Mouse (Mus musculus) forebrain, embryonic 16.5 days (tissue): ENCODE measurements around the gene Endog. TPM values are rescaled to one million over a fixed set of nuclear protein-coding genes. Genes with fewer than 3 reads are reported as not detected.
"Not testable (repeated sequence)": the region's sequence is repeated elsewhere in the genome, so short reads cannot be mapped to it uniquely, and the experiment has no call there.

Source experiments
- ATAC-seq: fragments of 200-750 bp; cut with Nextera tagmentation; 2 replicates; pipeline ENCODE4 v1.8.0; 2017; ENCODE audit warnings: mild to moderate bottlenecking, moderate library complexity
- H3K27ac ChIP-seq: fragments of 300-500 bp; sonication (generic); 2 replicates; pipeline ENCODE4 v1.5.1; 2014; ENCODE audit warnings: low read length, control low read depth
- H3K27me3 ChIP-seq: fragments of 300-500 bp; sonication (generic); replicated peaks from 2 replicates; pipeline ENCODE4 v1.6.1; 2014; ENCODE audit warnings: low read length; ENCODE audit not compliant: control insufficient read depth, insufficient read depth
- H3K36me3 ChIP-seq: fragments of 300-500 bp; sonication (generic); 2 replicates; pipeline ENCODE4 v1.6.1; 2014; ENCODE audit not compliant: control insufficient read depth, insufficient read depth
- H3K4me1 ChIP-seq: fragments of 300-500 bp; sonication (generic); replicated peaks from 2 replicates; pipeline ENCODE4 v1.6.1; 2014; ENCODE audit warnings: low read length; ENCODE audit not compliant: control insufficient read depth, insufficient read depth
- H3K4me2 ChIP-seq: fragments of 300-500 bp; sonication (generic); 2 replicates; pipeline ENCODE4 v1.6.1; 2014; ENCODE audit warnings: mild to moderate bottlenecking, low read length, control low read depth
- H3K4me3 ChIP-seq: fragments of 300-500 bp; sonication (generic); replicated peaks from 2 replicates; pipeline ENCODE4 v1.5.1; 2014; ENCODE audit warnings: mild to moderate bottlenecking, low read length, control low read depth
- H3K9ac ChIP-seq: fragments of 300-500 bp; sonication (generic); replicated peaks from 2 replicates; pipeline ENCODE4 v1.6.1; 2014; ENCODE audit warnings: low read depth, low read length, control low read depth
- H3K9me3 ChIP-seq: fragments of 300-500 bp; sonication (generic); 2 replicates; pipeline ENCODE4 v1.6.1; 2016; ENCODE audit warnings: low read length; ENCODE audit not compliant: control insufficient read depth
- WGBS: fragments of 180-500 bp; shearing (Covaris S2); extraction: QIAGEN DNeasy Blood & Tissue Kit; methylation state at CpG from one replicate; pipeline ENCODE4 v1.1.7; 2014; 5-methylcytosine and 5-hydroxymethylcytosine counted together
- polyA plus RNA-seq: library from polyadenylated mRNA; unstranded; fragments of >200 nt; fragmentation: Nextera tagmentation; extraction: Ambion mirVana; gene quantifications from 2 replicates; pipeline ENCODE4 v1.2.1, GENCODE M21; 2015

Gene Endog
- polyA plus RNA-seq, 1 experiment from 2014 or later: 13.3 TPM

DNA sequence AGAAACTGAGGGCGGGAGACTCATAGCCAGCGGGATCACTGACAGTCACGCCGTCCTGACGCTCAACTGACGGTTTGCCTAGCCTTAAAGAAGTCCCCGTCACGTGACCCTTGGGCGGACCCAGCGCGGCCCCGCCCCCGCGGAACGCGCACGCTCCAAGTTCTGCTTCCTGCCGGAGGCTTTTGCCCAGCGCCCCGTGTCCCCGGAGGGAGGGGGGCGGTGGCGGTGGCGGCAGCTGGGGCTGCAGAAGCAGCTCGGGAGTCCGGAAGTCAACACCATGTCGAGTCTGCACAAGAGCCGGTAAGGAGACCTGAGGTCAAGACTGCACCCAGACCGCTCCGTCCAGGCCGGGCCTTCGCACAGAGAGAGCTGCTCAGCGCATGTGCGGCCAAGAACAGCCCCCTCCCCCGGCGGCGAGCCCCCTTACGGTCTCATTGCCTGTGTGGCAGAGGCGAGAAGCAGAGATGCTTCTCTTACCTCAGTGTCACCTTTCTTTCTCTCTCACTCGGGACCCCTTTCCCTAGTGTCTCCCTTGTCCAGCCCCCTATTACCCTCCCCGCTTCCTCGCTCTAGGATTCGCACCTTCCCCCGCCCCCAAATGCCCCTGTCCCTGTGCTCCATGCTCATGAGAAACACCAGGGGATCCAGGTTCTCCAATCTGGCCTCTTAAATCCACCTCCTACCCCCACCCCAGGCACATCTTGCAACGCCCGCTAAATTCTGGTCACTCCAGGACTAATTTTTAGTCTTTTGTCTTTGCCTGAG, 37.5 kb upstream of the Endog start, which contains the start of gene Tbc1d13:
Tbc1d13 (plus strand) TSS at position 134 of the 765 bp plus-strand sequence.
- peak within 1 kb of the TSS; percentile 31; the same call in 1 of the 2 replicates for H3K27ac ChIP-seq
- no peaks in the 10 kb centered on the region for H3K27me3 ChIP-seq
- peak; percentile 96 for ATAC-seq
- H3K9ac ChIP-seq: peak within 1 kb of the TSS; percentile 70
- H3K4me2 ChIP-seq: peak within 1 kb of the TSS; percentile 95
- H3K36me3 ChIP-seq: peaks cover 2% of the 10 kb centered on the region; the same call in 1 of the 2 replicates
- no peaks in the 10 kb centered on the region for H3K9me3 ChIP-seq
- H3K4me1 ChIP-seq: peaks cover 18% of the 10 kb centered on the region
- under 1% methylated on average over 46 of the region's 46 CpGs for WGBS
- H3K4me3 ChIP-seq: peak within 1 kb of the TSS; percentile 69

DNA sequence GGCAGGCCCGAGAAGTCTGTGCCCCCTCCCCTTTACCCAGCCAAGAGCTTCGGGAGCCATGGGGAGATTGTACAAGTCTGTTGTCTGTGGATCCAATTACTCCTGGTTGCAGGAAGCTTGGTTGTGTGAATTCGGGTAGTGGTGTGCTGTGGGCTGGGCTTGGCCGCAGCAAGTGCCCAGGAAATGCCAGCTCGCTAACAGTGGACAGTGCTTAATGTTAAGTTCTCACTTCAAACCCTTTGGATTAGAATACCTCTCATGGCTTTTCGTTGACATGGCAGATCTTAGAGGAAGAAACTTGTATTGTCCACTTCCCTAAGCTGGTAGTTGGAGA, 36.9 kb upstream of the Endog start:
- peak overlapping the region; percentile 70 for H3K9ac ChIP-seq
- H3K36me3 ChIP-seq: peaks cover 2% of the 10 kb centered on the region; the same call in 1 of the 2 replicates
- H3K4me2 ChIP-seq: peak overlapping the region; percentile 95
- H3K27me3 ChIP-seq: no peaks in the 10 kb centered on the region
- no peaks in the 10 kb centered on the region for H3K9me3 ChIP-seq
- ATAC-seq: no peak
- H3K4me3 ChIP-seq: peak overlapping the region; percentile 69
- no peak overlapping the region; the same call in 1 of the 2 replicates for H3K27ac ChIP-seq
- WGBS: 20% methylated on average over 6 of the region's 6 CpGs
- H3K4me1 ChIP-seq: peaks cover 18% of the 10 kb centered on the region

DNA sequence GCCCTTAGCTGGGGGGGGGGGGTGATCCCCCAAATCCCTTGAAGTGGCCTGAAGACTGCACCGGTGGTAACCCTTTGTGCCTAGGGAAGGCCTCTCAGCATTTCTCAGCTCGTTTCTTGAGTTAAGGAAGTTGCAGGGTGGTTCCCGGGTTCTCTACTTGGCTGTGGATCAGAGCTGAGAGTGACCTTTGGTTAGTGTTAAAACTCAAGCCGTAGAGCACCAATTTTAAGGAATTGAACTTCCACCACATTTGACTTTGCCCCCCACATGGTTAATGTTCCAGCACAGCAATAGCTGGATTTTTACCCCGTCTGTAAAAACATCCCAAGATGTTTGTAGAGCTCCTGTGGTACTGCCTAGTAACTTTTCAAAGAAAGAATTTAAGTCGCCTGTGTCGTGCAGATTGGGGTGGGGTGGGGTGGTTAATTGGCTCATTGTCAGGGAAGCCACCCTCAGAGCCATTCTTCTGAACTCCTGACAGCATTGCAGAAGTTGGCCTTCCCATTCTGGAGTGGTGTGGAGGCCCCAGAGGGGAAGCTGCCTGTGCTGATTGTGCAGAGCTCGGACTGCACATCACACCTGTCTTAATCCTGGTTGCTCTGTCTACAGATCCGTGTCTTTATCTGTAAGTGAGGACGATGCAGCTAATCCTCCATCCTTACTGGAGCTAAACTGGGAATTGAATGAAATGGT, 36.2 kb upstream of the Endog start:
- no peaks in the 10 kb centered on the region for H3K9me3 ChIP-seq
- H3K9ac ChIP-seq: 0 out of 2 replicates have a peak overlapping the region, but pooled peaks have one; percentile 19
- no peak for ATAC-seq
- 46% methylated on average over 10 of the region's 10 CpGs for WGBS
- peak overlapping the region; percentile 69 for H3K4me3 ChIP-seq
- H3K27me3 ChIP-seq: no peaks in the 10 kb centered on the region
- peak overlapping the region; percentile 95 for H3K4me2 ChIP-seq
- no peak overlapping the region for H3K27ac ChIP-seq
- H3K36me3 ChIP-seq: peaks cover 2% of the 10 kb centered on the region; the same call in 1 of the 2 replicates
- H3K4me1 ChIP-seq: peaks cover 18% of the 10 kb centered on the region

DNA sequence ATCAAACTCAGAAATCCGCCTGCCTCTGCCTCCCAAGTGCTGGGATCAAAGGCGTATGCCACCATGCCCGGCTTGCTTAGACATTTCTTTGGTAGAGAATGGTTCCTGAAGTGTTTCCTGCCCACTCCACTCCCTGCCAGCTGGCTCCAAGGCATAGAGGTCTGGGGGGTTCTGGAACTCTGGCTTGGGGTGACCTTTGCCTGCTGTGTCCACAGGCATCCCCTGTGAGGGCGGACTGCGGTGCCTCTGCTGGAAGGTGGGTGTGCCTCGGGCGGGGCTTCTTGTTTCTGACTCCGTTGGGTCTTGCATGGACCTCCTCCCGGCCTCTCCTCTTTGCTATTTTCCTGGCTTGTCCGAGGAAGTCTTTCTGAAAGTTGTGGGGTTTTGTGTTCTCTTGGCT, 34.8 kb upstream of the Endog start:
- no peak overlapping the region for H3K27ac ChIP-seq
- H3K4me2 ChIP-seq: no peak overlapping the region
- no peak overlapping the region for H3K4me3 ChIP-seq
- peaks cover 9% of the 10 kb centered on the region; the same call in 1 of the 2 replicates for H3K36me3 ChIP-seq
- no peaks in the 10 kb centered on the region for H3K27me3 ChIP-seq
- no peak for ATAC-seq
- H3K9me3 ChIP-seq: no peaks in the 10 kb centered on the region
- H3K4me1 ChIP-seq: peaks cover 18% of the 10 kb centered on the region
- H3K9ac ChIP-seq: no peak overlapping the region
- WGBS: 94% methylated on average over 10 of the region's 10 CpGs

DNA sequence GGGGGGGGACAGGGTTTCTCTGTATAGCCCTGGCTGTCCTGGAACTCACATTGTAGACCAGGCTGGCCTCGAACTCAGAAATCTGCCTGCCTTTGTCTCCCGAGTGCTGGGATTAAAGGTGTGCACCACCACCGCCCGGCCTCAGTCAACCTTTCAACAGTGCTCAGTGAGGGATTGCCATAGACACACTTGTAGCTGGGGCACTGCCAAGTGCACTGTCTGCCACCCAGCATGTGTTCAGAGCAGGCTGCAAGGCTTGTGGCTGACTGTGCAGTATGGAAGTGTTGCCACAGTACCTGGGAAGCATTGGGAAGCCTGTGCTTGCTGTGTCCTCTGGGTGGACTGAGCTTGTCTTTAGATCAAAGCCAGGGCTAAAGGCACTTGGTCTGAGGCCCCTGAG, 31.3 kb upstream of the Endog start:
- WGBS: 85% methylated on average over 4 of the region's 4 CpGs
- H3K27me3 ChIP-seq, H3K4me2 ChIP-seq, H3K27ac ChIP-seq, H3K4me1 ChIP-seq, H3K4me3 ChIP-seq, ATAC-seq, H3K9me3 ChIP-seq, H3K9ac ChIP-seq: not testable (repeated sequence)
- peaks cover 32% of the 10 kb centered on the region for H3K36me3 ChIP-seq

DNA sequence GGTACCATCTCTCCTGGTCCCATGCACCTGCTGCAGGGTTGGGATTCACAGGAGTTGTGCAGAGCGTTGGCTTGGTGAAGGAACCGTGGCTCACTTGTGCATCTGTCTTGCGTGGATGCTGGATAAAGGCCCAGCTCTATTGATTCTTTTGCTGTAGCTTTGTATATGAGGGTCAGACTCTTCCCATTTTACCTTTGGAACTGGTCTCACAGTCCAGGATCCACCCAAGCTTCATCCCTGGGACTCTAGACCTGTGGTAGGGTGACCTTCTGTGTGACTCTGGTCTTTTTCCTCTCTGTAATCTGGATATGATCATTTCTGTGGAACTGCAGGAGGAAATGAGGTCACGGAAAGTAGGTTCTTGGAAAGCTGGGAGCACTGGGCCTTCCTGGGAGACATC, 26.9 kb upstream of the Endog start:
- H3K9ac ChIP-seq: no peak overlapping the region
- no peaks in the 10 kb centered on the region for H3K27me3 ChIP-seq
- ATAC-seq: no peak
- no peak overlapping the region for H3K4me3 ChIP-seq
- no peak overlapping the region for H3K4me2 ChIP-seq
- H3K36me3 ChIP-seq: peaks cover 56% of the 10 kb centered on the region
- no peaks in the 10 kb centered on the region for H3K4me1 ChIP-seq
- no peaks in the 10 kb centered on the region for H3K9me3 ChIP-seq
- no peak overlapping the region for H3K27ac ChIP-seq
- WGBS: 96% methylated on average over 4 of the region's 4 CpGs

DNA sequence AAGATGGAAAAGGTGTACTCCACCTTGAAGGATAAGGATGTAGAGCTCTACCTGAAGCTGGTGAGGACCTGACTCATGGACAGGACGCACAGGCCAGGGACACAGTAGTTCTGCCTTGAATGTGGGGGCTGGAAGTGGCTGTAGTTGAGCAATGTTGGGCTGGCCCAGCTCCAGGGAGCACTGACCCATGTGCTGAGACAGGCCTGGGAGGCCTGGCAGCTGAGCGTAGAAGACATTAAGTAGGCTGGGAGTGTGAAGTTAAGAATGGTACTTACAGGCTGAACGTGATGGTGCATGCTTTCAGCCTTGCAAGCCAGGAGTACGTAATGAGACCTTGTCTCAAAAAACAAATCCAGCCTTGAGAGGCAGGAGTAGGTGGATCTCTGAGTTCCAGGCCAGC, 23.8 kb upstream of the Endog start:
- no peak for ATAC-seq
- 92% methylated on average over 4 of the region's 4 CpGs for WGBS
- no peak overlapping the region for H3K4me2 ChIP-seq
- peaks cover 54% of the 10 kb centered on the region for H3K36me3 ChIP-seq
- H3K9me3 ChIP-seq: no peaks in the 10 kb centered on the region
- no peaks in the 10 kb centered on the region for H3K4me1 ChIP-seq
- H3K27me3 ChIP-seq: no peaks in the 10 kb centered on the region
- H3K4me3 ChIP-seq: no peak overlapping the region
- no peak overlapping the region for H3K9ac ChIP-seq
- no peak overlapping the region for H3K27ac ChIP-seq

DNA sequence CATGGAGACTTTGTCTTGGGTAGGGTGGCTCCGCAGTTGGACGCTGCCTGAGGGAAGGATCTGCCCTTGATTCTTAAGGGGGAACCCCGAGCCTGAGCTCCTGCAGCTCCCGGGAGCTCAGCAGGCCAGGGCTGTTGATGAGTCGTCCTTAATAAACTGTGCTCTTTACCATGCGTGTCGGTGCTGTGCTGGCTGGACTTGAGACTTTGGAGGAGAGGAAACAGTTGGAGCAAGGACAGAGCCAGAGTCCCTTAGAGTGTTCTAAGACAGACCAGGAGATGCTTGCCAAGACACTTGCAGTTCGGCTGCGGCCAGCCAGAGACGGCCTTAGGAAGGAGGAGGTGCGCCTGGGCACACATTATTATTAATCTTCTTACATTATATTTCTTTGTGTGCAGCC, 19.5 kb upstream of the Endog start:
- ATAC-seq: no peak
- no peaks in the 10 kb centered on the region for H3K4me1 ChIP-seq
- H3K4me2 ChIP-seq: no peak overlapping the region
- H3K9ac ChIP-seq: no peak overlapping the region
- H3K9me3 ChIP-seq: no peaks in the 10 kb centered on the region
- H3K36me3 ChIP-seq: peaks cover 29% of the 10 kb centered on the region
- no peak overlapping the region for H3K27ac ChIP-seq
- no peaks in the 10 kb centered on the region for H3K27me3 ChIP-seq
- H3K4me3 ChIP-seq: no peak overlapping the region
- 88% methylated on average over 11 of the region's 11 CpGs for WGBS

DNA sequence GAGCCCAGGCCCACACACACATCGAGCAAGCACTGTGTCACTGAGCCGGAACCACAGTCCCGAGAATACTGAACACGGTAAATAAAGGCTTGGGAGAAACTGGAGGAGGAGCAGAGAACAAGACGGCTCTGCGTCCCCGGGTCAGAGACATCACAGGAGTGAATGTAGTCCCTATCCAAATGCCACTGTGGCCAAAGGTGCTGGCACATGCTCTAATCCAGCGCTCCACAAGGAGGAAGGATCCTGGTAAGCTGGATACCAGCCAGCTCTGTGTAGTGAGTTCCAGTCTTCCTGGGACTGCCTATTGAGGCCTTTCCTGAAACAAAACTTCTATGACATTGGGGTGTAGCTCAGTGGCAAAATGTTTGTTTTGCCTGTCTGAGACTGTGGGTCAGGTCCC, 18.7 kb upstream of the Endog start:
- H3K4me3 ChIP-seq: no peak overlapping the region
- no peak overlapping the region for H3K9ac ChIP-seq
- no peaks in the 10 kb centered on the region for H3K27me3 ChIP-seq
- no peak overlapping the region for H3K27ac ChIP-seq
- H3K36me3 ChIP-seq: peaks cover 22% of the 10 kb centered on the region
- no peaks in the 10 kb centered on the region for H3K9me3 ChIP-seq
- 77% methylated on average over 8 of the region's 8 CpGs for WGBS
- H3K4me1 ChIP-seq: no peaks in the 10 kb centered on the region
- no peak overlapping the region for H3K4me2 ChIP-seq
- no peak for ATAC-seq
